Mouse (Mus musculus) cortical plate, adult 2 months (tissue): Measurements from ENCODE around the gene Helz2. TPM values are rescaled to one million over a fixed set of nuclear protein-coding genes. Genes with fewer than 3 reads are reported as not detected.
"Not testable (repeated sequence)": the region's sequence is repeated elsewhere in the genome, so short reads cannot be mapped to it uniquely, and the experiment has no call there.

Source experiments
- H3K27ac ChIP-seq: fragments of 200-500 bp; 2 replicates; pipeline ENCODE4 v1.5.1; 2012; ENCODE audit warnings: low read length, control low read depth, inconsistent platforms; ENCODE audit not compliant: insufficient read depth
- H3K4me1 ChIP-seq: fragments of 200-500 bp; 2 replicates; pipeline ENCODE4 v1.6.1; 2011; ENCODE audit warnings: low read length; ENCODE audit not compliant: control insufficient read depth, insufficient read depth
- H3K4me3 ChIP-seq: fragments of 200-500 bp; 2 replicates; pipeline ENCODE4 v1.5.1; 2011; ENCODE audit warnings: mild to moderate bottlenecking, low read length, control low read depth; ENCODE audit not compliant: insufficient read depth
- CTCF ChIP-seq: fragments of 200-500 bp; IDR thresholded peaks from 2 replicates; pipeline ENCODE4 v1.5.1; 2011; ENCODE audit warnings: mild to moderate bottlenecking, control low read depth, low read length; ENCODE audit not compliant: insufficient read depth; ENCODE audit errors: extremely low read depth
- POLR2A ChIP-seq: fragments of 200-500 bp; IDR thresholded peaks from 2 replicates; pipeline ENCODE4 v1.6.1; 2011; ENCODE audit warnings: mild to moderate bottlenecking, low read length, control low read depth; ENCODE audit not compliant: insufficient read depth; ENCODE audit errors: extremely low read depth
- polyA plus RNA-seq: library from polyadenylated mRNA; depleted of rRNA; stranded (reverse); fragments of >200 nt; gene quantifications from 2 replicates; pipeline ENCODE4 v1.2.3, GENCODE M21; 2012

The Helz2 gene
- polyA plus RNA-seq, 1 experiment, result 3.4 TPM

DNA sequence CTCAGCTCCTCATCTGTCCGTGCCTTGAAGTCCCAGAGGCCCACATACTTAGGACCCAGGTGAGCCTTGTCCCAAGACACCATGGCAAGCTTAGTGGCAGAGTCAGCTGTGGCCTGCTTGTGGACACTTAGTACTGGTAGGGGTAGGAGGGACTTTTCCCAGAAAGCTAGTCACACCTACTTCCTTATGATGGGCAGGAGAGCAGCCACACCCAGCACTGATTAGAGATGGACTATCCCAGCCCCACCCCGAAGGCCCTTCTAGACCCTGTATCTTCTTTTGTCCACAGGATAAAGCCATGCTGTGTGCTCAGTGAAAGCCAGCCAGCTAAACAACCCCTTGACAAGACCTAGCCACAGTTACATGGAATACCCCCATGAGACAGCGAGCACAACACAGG lies 39.4 kb downstream of the Helz2 start, which contains the start of gene Ptk6:
Ptk6 (minus strand) TSS at position 368 of the 400 bp plus-strand sequence.
- H3K4me3 ChIP-seq, result no peak within 1 kb of the TSS
- H3K4me1 ChIP-seq, result no peaks in the 10 kb centered on the region; the same call in 1 of the 2 replicates
- TF ChIP-seq CTCF, result no peak
- no peak for TF ChIP-seq POLR2A

DNA sequence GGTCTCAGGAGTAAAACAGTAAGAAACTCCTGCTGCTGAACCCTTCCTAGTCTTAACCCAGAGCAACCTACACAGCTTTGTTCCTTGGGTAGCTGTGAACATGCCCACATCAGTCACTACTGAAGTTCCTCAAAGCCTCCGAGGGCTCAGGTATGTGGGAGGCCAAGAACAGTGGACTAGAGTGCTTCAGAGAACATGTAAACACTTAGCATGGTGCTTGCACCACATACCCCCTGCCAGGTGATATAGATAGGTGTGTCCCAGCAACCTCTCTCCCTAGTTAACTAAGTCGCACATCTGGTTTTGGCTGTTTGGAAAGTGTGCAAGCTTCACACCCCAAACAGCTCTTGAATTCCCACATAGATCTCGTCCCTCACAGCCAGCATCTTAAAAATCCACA lies 40.2 kb downstream of the Helz2 start:
- H3K4me3 ChIP-seq, result no peak overlapping the region
- no peaks in the 10 kb centered on the region; the same call in 1 of the 2 replicates for H3K4me1 ChIP-seq
- no peak for TF ChIP-seq POLR2A
- TF ChIP-seq CTCF, result no peak
- H3K27ac ChIP-seq, result no peak overlapping the region

More for the DNA sequence above, 39.4 kb downstream of the Helz2 start, which contains the start of gene Ptk6:
- no peak within 1 kb of the TSS for H3K27ac ChIP-seq

DNA sequence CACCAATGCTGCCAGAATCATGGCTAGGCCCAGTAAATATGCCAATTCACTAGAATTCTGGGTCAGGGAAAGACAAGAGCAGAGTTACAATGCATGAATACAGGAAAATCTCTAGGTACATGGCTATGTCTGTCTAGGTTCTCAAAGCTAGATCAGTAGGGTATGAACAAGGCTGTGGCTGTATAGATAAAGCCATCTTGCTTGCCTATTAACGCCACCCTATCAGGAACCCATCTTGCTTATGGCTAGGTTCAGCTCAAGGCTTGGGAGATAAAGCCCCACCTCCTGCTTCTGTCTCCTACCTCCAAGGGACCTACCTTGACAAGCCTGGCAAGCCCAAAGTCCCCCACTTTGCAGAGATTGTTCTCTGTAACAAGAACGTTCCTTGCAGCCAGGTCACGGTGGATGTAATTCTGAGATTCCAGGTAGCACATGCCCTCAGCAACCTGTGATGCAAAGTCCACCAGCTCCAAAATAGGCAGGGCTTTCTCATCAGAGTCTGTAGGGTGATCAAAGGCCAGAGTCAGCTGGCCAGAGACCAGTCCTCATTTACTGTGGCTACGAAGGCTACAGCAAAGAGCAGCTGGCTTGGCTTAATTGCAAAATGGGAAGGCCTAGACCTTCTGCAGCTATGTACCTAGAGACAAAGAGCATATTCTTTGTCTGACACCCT lies 45.1 kb downstream of the Helz2 start:
- H3K27ac ChIP-seq, result no peak overlapping the region
- H3K4me1 ChIP-seq, result no peaks in the 10 kb centered on the region
- TF ChIP-seq CTCF, result no peak
- no peak for TF ChIP-seq POLR2A
- no peak overlapping the region for H3K4me3 ChIP-seq

DNA sequence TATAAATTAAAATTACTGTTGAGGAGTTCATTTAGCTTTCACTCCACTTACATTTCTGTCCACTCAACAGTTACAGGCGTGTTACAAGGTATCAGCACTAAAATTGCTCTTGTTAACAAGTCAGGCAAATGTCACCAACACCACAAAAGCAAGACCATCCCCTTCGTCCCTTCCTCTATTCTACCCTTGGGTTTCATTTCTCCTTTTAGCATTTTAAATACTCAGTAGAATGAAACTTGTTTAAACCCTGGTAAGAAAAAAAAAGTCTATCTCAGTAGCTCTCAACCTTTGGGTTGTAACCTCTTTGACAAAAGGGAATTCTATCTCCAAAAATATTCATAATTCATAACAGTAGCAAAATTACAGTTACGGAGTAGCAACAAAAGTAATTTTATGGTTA lies 48.8 kb downstream of the Helz2 start:
- Histone ChIP-seq H3K4me1 (peaks cover 2% of the 10 kb centered on the region; the same call in 1 of the 2 replicates), H3K27ac (no peak overlapping the region), H3K4me3 (no peak overlapping the region)
- TF ChIP-seq CTCF (no peak), POLR2A (no peak)

DNA sequence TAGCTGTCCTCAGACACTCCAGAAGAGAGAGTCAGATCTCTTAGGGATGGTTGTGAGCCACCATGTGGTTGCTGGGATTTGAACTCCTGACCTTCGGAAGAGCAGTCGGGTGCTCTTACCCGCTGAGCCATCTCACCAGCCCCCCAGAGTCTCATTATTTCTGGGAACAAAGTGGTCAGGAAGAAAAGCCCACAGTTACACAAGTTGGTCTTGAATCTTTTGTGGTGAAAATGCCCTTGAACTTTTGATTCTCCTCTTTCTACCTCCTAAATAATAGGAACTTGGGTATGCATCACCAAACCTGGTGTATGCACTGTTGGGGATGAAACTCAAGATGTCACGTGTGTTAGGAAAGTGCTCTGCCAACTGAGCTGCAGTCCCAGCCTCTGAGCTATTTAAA lies 49.9 kb downstream of the Helz2 start:
- TF ChIP-seq POLR2A (no peak), CTCF (no peak)
- H3K27ac ChIP-seq, result no peak overlapping the region
- no peak overlapping the region for H3K4me3 ChIP-seq
- H3K4me1 ChIP-seq, result peaks cover 2% of the 10 kb centered on the region; the same call in 1 of the 2 replicates

DNA sequence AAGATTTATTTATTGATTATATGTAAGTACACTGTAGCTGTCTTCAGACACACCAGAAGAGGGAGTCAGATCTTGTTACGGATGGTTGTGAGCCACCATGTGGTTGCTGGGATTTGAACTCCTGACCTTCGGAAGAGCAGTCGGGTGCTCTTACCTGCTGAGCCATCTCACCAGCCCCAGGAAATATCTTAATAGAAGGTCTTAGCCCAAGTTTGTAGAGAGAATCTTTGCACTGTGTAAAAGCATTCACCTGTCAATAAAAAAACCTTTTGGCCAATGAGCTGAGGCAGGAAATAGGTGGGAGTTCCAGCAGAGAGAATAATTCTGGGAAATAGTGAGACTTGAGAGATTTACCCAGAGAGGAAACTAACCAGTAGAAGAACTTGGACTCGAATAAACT lies 50.4 kb downstream of the Helz2 start:
- not testable (repeated sequence) for H3K27ac ChIP-seq, H3K4me3 ChIP-seq, H3K4me1 ChIP-seq

DNA sequence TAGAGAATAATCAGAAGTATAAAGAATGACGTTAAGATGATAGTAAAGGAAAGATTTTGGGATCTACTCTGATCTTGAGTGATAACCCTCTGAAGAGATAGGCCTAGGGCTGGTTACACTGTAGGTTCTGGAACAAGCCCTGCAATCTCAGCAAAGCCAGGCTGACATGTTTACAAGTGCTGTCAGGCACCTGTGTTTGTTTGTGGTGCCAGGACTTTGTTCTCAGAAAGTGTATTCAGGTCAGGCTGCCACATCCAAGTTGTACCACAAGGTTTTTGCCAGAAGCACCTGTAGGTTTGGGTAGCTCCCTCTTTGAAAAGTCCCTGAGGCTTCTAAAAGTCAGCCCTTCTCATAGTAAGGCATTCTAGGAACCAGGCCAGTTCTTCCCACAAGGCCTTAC lies 52.5 kb downstream of the Helz2 start:
- Histone ChIP-seq H3K4me1 (peaks cover 2% of the 10 kb centered on the region; the same call in 1 of the 2 replicates), H3K27ac (no peak overlapping the region), H3K4me3 (no peak overlapping the region)
- no peak for TF ChIP-seq CTCF
- no peak for TF ChIP-seq POLR2A

DNA sequence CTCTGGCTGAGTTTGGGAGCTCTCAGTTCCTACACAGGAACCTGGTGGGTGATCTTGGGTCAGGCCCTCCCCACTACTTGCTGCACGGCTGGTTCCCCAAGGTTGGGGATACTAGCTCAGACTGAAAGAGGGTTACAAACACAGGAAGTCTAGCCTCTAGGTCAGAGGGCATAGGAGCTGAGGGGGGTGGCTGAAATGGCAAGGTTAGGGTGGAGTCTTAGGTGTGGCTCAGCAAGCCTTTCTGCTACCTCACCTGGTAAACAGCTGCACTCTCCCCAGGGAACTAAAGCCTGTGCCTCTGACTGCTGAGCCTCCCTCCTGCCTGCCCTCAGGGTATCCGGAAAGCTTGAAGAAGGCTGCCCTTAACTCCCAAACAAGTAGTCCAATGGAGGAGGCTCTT lies 53.1 kb downstream of the Helz2 start:
- peaks cover 2% of the 10 kb centered on the region; the same call in 1 of the 2 replicates for H3K4me1 ChIP-seq
- no peak overlapping the region for H3K27ac ChIP-seq

DNA sequence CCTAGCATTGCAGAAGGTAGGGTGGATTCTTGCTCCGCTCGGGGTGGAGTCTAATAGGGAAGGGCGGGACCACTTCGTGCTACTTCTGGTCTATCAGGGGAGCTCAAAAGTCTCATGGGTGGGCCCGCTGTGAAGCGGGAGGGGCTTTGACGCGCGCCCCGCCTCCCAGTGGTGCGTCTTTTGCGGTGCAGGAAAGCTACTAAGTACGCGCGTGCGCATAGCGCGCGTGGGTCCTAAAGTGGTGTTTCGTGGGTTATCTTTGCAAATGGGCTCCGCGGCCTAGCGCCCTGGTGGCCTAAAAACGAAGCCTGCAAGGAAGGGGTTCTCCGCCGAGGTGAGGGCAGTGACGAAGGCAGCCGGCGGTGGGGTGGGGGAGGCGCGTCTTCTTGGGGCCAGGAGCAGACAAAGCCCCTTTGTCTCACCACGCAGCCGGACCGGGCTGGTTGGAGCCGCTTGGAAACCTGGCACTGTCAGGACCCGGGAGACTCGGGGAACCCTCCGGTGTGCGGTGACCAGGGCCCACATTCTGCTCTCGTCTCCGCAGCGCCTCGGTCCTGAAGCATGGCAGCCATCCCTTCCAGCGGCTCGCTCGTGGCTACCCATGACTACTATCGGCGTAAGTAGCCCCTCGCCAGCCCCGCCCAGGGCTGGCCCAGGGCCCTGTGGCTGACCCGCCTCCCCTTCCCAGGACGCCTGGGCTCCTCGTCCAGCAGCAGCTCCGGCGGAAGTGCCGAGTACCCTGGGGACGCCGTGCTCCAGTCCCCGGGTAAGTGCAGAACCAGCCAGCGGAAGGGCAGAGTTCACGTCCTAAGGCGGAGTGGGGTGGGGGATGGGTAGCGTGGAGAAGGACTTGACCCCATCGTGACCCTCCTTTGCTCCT lies 54.5 kb downstream of the Helz2 start, which contains the start of gene Ppdpf:
Ppdpf (plus strand) TSS at position 127 of the 880 bp plus-strand sequence.
- peak within 1 kb of the TSS; percentile 84 for H3K27ac ChIP-seq
- H3K4me1 ChIP-seq, result peaks cover 2% of the 10 kb centered on the region; the same call in 1 of the 2 replicates
- peak within 1 kb of the TSS; percentile 57 for H3K4me3 ChIP-seq
- TF ChIP-seq POLR2A, result peak; percentile 86; the same call in 1 of the 2 replicates
- no peak for TF ChIP-seq CTCF

More for the DNA sequence above, 53.1 kb downstream of the Helz2 start:
- TF ChIP-seq CTCF (no peak), POLR2A (no peak)
- peak overlapping the region; percentile 57; the same call in 1 of the 2 replicates for H3K4me3 ChIP-seq

DNA sequence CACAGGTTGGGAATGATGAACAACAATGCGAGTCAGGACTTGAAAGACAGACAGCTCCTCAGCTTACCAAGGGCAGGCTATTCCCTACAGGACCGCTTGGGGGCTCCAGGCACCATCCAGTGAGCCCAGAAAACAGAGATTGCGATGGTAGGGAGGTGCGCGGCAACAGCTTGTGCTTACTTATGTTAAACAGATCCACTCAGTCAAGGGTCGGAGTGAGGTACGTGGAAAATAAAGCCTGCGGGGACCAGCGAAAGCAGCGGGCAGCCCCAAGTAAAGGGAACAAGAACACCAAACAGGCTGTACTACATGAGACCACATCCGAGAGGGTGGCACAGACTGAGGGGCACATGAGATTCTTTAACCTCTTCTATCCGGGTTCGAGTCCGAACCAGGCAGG lies 55.2 kb downstream of the Helz2 start:
- H3K4me1 ChIP-seq, result peaks cover 2% of the 10 kb centered on the region; the same call in 1 of the 2 replicates
- H3K4me3 ChIP-seq, result peak overlapping the region; percentile 57
- H3K27ac ChIP-seq, result peak overlapping the region; percentile 24; the same call in 1 of the 2 replicates
- no peak for TF ChIP-seq POLR2A
- peak; percentile 94 for TF ChIP-seq CTCF
